Mouse (Mus musculus) heart, embryonic 16.5 days (tissue): ENCODE results near the gene Ppm1n. TPM values are rescaled to one million over a fixed set of nuclear protein-coding genes. Genes with fewer than 3 reads are reported as not detected.
A peak's percentile ranks its signal among the peaks of the same experiment; 100 is the strongest.

Source experiments
- ATAC-seq: fragments of 200-750 bp; cut with Nextera tagmentation; replicated peaks from 2 replicates; pipeline ENCODE4 v1.8.0; 2017; ENCODE audit warnings: moderate number of reproducible peaks; ENCODE audit not compliant: insufficient read depth, low FRiP score; ENCODE audit errors: extremely low read depth
- H3K27ac ChIP-seq: fragments of 300-500 bp; sonication (generic); 2 replicates; pipeline ENCODE4 v1.5.1; 2014; ENCODE audit warnings: mild to moderate bottlenecking, low read length, control low read depth, moderate library complexity
- H3K27me3 ChIP-seq: fragments of 300-500 bp; sonication (generic); 2 replicates; pipeline ENCODE4 v1.6.1; 2014; ENCODE audit warnings: low read length, mixed read lengths; ENCODE audit not compliant: control insufficient read depth, insufficient read depth
- H3K36me3 ChIP-seq: fragments of 300-500 bp; sonication (generic); 2 replicates; pipeline ENCODE4 v1.6.1; 2014; ENCODE audit not compliant: control insufficient read depth, insufficient read depth
- H3K4me1 ChIP-seq: fragments of 300-500 bp; sonication (generic); 2 replicates; pipeline ENCODE4 v1.6.1; 2014; ENCODE audit warnings: low read length, mixed read lengths; ENCODE audit not compliant: control insufficient read depth, insufficient read depth
- H3K4me2 ChIP-seq: fragments of 300-500 bp; sonication (generic); 2 replicates; pipeline ENCODE4 v1.6.1; 2014; ENCODE audit warnings: low read depth, mild to moderate bottlenecking, control low read depth, low read length
- H3K4me3 ChIP-seq: fragments of 300-500 bp; sonication (generic); 2 replicates; pipeline ENCODE4 v1.5.1; 2014; ENCODE audit warnings: mild to moderate bottlenecking, control low read depth, low read length
- H3K9ac ChIP-seq: fragments of 300-500 bp; sonication (generic); 2 replicates; pipeline ENCODE4 v1.6.1; 2014; ENCODE audit warnings: low read length, control low read depth
- H3K9me3 ChIP-seq: fragments of 300-500 bp; sonication (generic); replicated peaks from 2 replicates; pipeline ENCODE4 v1.6.1; 2016; ENCODE audit warnings: low read length; ENCODE audit not compliant: control insufficient read depth
- WGBS: fragments of 180-500 bp; shearing (Covaris S2); extraction: QIAGEN DNeasy Blood & Tissue Kit; methylation state at CpG from one replicate; pipeline ENCODE4 v1.1.7; 2014; 5-methylcytosine and 5-hydroxymethylcytosine counted together
- polyA plus RNA-seq: library from polyadenylated mRNA; unstranded; fragments of >200 nt; fragmentation: Nextera tagmentation; extraction: Ambion mirVana; gene quantifications from 2 replicates; pipeline ENCODE4 v1.2.1, GENCODE M21; 2015

Ppm1n gene
- polyA plus RNA-seq, 1 experiment from 2014 or later, result 0.11 TPM

DNA sequence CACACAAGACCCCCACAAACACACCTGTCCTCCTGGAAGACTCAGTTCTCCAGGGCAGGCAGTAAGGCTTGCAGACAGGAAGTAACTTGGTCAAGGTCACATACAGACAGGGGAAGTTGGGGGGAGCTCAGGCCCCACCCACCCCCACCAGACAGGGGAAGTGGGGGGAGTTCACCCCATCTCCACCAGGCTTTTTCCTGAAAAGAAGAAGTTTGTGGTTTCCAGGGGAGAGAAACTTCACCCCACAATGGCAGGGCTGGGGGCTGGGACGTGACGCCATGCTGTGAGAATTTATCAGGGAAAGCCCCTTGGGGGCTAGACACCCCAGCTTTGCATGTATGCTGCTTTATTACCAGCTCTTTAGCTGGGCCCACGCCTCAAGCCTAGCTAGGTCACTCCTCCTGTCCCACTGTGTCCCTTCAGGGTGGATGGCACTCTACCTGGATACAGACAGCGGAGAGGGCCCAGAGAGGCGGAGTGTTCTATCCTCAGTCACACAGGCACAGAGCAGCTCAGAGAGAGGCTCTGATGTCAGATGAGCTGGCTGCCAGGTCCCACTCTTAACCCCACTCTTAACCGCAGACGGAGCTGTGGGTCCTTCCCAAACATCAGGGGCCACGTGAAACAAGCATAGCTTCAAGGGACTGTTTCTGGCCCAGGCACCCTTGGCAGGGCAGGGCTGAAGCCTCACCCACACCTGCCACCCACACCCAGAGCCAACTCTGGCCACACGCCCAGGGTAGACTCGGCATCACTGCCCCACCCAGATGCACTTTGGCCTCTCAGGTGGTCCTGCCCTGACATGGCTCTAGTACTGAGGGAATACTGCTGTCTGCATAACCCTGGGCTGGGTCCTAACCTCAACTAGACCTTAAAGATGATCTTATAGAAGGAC, 13.7 kb downstream of the Ppm1n start:
- 60% methylated on average over 10 of the region's 10 CpGs for WGBS
- no peaks in the 10 kb centered on the region for H3K9me3 ChIP-seq
- peak overlapping the region; percentile 42; the same call in 1 of the 2 replicates for H3K9ac ChIP-seq
- H3K4me1 ChIP-seq, result peaks cover 46% of the 10 kb centered on the region
- H3K27me3 ChIP-seq, result no peaks in the 10 kb centered on the region
- peak overlapping the region; percentile 27 for H3K4me2 ChIP-seq
- H3K36me3 ChIP-seq, result peaks cover 28% of the 10 kb centered on the region
- no peak overlapping the region for H3K4me3 ChIP-seq
- peak overlapping the region; percentile 38 for H3K27ac ChIP-seq
- no peak for ATAC-seq

DNA sequence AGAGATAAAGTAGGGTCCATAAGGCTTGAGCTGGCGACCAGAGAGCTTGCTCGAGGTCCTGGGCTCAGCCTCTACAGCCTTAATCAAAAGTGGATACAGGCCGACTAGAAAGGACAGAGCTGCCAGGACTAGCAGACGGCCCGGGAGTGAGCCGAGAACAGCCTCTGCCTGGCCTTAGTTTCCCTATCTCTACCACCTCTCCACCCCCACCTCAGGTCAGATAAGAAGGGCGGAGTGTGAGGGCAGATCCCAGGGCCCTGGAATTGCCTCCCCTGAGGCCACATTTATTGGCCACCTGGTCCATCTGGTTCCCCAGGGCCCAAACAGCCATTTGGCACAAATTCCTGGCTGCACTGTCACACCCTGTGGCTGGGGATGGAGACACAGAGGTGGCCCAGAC, 14.7 kb downstream of the Ppm1n start:
- ATAC-seq, result no peak
- Histone ChIP-seq H3K27me3 (no peaks in the 10 kb centered on the region), H3K9me3 (no peaks in the 10 kb centered on the region), H3K36me3 (peaks cover 37% of the 10 kb centered on the region), H3K4me2 (no peak overlapping the region), H3K4me1 (peaks cover 46% of the 10 kb centered on the region), H3K27ac (no peak overlapping the region), H3K9ac (no peak overlapping the region), H3K4me3 (no peak overlapping the region)
- WGBS, result 37% methylated on average over 7 of the region's 7 CpGs

DNA sequence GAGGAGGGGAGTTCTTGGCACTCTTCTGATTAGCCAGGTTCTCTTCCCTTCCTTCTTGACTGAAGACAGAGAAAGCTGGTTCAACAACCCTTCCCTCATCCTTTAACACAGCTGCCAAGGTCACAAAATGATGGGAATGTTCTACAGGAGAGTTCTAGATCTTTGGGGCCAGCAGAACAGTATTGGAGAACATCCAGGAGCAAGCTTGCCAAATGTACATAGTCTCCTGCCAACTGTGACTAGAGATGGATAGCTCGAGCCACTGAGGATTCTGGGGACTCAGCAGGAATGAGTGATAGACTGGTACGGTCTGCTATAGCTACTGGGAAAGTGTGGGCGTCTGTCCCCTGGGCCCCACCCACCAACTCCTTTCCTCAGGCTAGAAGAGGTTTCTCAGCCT, 21.5 kb downstream of the Ppm1n start:
- no peak overlapping the region for H3K4me3 ChIP-seq
- no peaks in the 10 kb centered on the region for H3K9me3 ChIP-seq
- no peak overlapping the region for H3K4me2 ChIP-seq
- H3K4me1 ChIP-seq, result peaks cover 6% of the 10 kb centered on the region; the same call in 1 of the 2 replicates
- H3K27ac ChIP-seq, result no peak overlapping the region
- H3K9ac ChIP-seq, result no peak overlapping the region
- no peaks in the 10 kb centered on the region for H3K27me3 ChIP-seq
- ATAC-seq, result no peak
- H3K36me3 ChIP-seq, result peaks cover 65% of the 10 kb centered on the region
- 63% methylated on average over 3 of the region's 3 CpGs for WGBS

DNA sequence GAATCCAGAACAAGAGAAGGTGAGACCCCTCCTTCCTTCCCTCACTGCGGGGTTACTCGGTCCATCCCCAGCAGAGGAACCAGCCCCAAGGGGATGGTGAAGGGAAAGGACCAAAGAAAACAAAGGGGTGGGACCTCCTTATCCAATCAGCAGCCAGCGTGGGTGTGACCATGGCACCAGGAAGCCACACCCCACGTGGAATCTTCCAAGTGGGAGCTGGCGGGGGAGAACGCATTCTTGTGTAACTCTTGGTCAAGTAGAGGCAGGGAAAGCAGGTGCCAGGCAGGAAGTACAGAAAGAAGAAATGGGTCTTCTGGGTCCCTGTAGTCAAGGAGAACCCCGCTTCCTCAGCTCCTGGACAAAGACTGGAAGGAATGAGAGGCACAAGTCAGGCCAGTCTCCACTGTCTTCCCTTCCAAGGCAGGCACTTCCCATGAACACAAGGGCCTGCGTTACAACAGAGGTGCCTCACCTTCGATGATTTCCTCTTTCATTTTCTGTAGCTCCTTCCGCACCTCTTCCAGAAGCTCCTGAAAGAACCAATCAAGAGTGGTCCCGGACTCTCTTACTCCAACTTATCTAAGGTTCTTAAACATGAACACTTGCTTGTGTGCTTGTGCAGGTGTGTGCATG, 22.4 kb downstream of the Ppm1n start:
- WGBS, result 38% methylated on average over 11 of the region's 11 CpGs
- no peak overlapping the region for H3K27ac ChIP-seq
- H3K27me3 ChIP-seq, result no peaks in the 10 kb centered on the region
- H3K9me3 ChIP-seq, result no peaks in the 10 kb centered on the region
- H3K9ac ChIP-seq, result no peak overlapping the region
- no peak overlapping the region for H3K4me3 ChIP-seq
- no peak overlapping the region for H3K4me2 ChIP-seq
- H3K36me3 ChIP-seq, result peaks cover 61% of the 10 kb centered on the region
- peak; percentile 71 for ATAC-seq
- peaks cover 6% of the 10 kb centered on the region; the same call in 1 of the 2 replicates for H3K4me1 ChIP-seq

DNA sequence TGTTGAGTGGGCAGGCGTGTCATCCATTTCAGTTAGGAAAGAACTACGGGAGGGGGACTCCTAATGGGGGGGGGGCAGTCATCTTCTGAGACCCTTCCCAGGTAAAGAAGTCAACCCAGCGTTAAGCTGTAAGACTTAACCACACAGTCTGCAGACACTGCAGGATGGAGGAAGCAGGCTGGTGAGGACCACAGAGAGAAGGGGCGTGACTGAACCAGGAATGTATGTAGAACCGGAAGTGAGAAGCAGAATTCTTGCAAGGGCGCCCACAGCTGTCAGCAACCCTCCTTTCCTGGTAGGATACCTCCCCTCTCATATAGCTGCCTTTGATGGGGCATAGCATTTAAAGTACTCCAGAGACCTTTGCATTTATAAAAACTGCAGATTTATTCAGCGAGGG, 23.3 kb downstream of the Ppm1n start:
- peaks cover 53% of the 10 kb centered on the region for H3K36me3 ChIP-seq
- H3K27me3 ChIP-seq, result no peaks in the 10 kb centered on the region
- no peak overlapping the region for H3K4me3 ChIP-seq
- H3K27ac ChIP-seq, result no peak overlapping the region
- no peaks in the 10 kb centered on the region for H3K9me3 ChIP-seq
- 72% methylated on average over 7 of the region's 7 CpGs for WGBS
- ATAC-seq, result no peak
- no peak overlapping the region for H3K4me2 ChIP-seq
- no peak overlapping the region for H3K9ac ChIP-seq
- H3K4me1 ChIP-seq, result peaks cover 6% of the 10 kb centered on the region; the same call in 1 of the 2 replicates

DNA sequence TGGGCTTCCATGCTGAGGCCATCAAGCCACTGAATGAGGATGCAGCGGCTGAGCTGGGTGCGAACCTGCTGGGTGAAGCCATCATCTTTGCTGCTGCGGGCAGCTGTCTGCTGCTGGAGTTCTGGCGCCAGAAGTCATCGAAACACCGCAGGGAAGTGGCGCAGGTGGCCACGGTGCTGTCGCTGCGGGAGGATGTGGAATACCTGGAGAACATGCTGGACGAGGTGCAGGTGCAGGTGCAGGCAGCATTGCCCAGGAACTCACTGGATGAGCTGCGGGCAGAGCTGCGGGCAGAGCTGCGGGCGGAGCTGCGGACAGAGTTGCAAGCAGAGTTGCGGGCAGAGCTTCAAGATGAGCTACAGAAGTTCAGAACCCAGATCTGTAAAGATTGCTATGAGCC, 24.5 kb downstream of the Ppm1n start:
- no peak overlapping the region for H3K4me2 ChIP-seq
- H3K4me1 ChIP-seq, result peaks cover 6% of the 10 kb centered on the region; the same call in 1 of the 2 replicates
- H3K9me3 ChIP-seq, result no peaks in the 10 kb centered on the region
- no peak overlapping the region for H3K9ac ChIP-seq
- ATAC-seq, result no peak
- H3K27ac ChIP-seq, result no peak overlapping the region
- WGBS, result 83% methylated on average over 17 of the region's 17 CpGs
- no peaks in the 10 kb centered on the region for H3K27me3 ChIP-seq
- peaks cover 44% of the 10 kb centered on the region for H3K36me3 ChIP-seq
- H3K4me3 ChIP-seq, result no peak overlapping the region

DNA sequence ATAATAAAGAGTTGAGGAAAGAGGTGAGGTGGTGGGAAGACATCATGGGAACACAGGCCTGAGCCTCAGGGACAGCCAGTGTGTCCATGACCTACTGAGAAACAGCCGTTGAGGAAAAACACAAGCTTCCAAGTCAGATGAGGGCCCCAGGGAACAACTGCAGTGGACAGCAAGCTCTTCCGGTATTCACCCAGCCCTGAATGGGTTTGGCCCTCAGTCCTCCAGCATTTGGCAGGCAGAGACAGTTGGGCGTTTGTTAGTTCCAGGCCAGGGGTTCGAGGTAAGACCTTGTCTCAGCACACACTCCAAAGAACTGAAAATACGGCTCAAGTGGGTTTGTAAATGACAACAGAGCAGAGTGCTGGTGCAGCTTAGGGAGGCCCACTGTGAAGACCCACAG, 26.4 kb downstream of the Ppm1n start:
- WGBS, result 53% methylated on average over 5 of the region's 5 CpGs
- ATAC-seq, result no peak
- H3K27ac ChIP-seq, result no peak overlapping the region

DNA sequence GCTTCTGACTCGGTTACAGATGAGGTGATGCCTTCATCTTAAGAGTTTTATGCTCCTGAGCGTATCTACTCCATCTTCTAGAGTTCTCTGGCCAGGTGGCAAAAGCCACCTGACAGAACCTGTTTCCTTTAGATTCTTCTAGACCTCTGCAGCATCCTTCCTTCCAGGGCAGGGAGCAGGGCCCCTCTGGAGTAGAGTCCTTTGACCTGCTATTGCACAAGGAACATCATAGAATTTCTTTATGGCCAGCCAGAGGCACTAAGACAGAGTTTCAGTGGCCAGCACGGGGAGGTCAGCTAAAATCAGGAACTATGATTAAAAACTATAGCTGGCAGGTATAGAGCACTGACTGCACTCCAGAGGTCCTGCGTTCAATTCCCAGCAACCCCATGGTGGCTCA, 27.8 kb downstream of the Ppm1n start:
- Histone ChIP-seq H3K27ac (no peak overlapping the region), H3K36me3 (peaks cover 15% of the 10 kb centered on the region), H3K4me2 (no peak overlapping the region), H3K4me3 (no peak overlapping the region), H3K27me3 (no peaks in the 10 kb centered on the region), H3K9ac (no peak overlapping the region), H3K9me3 (no peaks in the 10 kb centered on the region), H3K4me1 (peaks cover 1% of the 10 kb centered on the region; the same call in 1 of the 2 replicates)
- WGBS, result 82% methylated on average over 4 of the region's 4 CpGs
- ATAC-seq, result no peak

More for the DNA sequence above, 26.4 kb downstream of the Ppm1n start:
- Histone ChIP-seq H3K9me3 (no peaks in the 10 kb centered on the region), H3K9ac (no peak overlapping the region), H3K36me3 (peaks cover 26% of the 10 kb centered on the region), H3K4me3 (no peak overlapping the region), H3K27me3 (no peaks in the 10 kb centered on the region), H3K4me1 (peaks cover 6% of the 10 kb centered on the region; the same call in 1 of the 2 replicates), H3K4me2 (no peak overlapping the region)

DNA sequence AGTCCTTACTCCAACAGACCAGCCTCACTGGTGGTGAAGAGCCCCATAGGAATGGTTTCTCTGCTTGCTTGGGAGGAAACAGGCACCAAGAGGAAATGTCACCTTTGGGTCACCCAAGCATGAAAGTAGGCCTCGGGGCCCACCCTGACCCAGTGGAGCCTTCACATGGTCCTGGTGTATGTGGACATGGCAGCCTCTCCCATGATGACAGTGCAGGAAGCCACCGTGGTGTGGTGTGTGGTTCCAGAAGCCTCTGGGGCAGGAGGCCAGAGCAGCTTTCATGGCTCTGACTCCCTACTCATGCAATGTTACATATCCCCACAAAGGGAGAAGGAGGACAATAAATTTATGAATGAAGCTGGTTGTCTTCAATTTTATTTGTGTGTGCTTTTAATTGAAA, 32.4 kb downstream of the Ppm1n start:
- Histone ChIP-seq H3K9me3 (no peaks in the 10 kb centered on the region), H3K9ac (no peak overlapping the region), H3K36me3 (peaks cover 12% of the 10 kb centered on the region), H3K4me1 (no peaks in the 10 kb centered on the region), H3K4me2 (no peak overlapping the region), H3K4me3 (no peak overlapping the region), H3K27ac (no peak overlapping the region), H3K27me3 (no peaks in the 10 kb centered on the region)
- ATAC-seq, result no peak
- 90% methylated on average over 2 of the region's 2 CpGs for WGBS
